Mouse (Mus musculus): ENCODE results near the gene Gm10358.

DNA sequence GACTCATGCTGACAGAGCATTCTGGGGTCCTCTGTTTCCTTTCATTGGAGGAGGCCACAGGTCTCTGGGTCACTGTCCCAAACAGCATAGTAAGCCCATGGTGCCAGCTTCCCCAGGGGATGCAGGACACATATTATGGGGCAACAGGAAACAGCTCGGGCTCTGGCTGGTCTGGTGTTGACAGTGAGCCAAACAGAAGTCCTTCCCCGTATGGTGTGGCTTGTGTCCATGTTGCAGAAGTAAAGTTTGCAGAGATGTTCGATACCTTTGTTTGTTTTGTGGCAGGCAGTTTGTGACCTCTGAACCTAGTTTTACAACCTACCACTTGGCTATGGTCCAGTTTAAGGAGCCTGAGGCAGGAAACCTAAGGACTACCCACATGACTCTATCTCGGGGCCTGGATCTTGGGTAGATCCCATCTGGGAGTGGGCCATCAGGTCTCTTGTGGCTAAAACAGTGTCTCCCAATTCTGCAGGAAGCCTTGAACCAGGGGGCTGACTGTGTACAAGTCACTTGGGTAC, 21.6 kb downstream of the Gm10358 start:
- TF ChIP-seq CTCF (IDR thresholded peaks at IDR 0.05; ENCODE audit: low read depth, low read length), result no peak
- TF ChIP-seq POLR2A (IDR thresholded peaks at IDR 0.05; ENCODE audit: extremely low read depth, insufficient read depth, low read length), result no peak
